Mouse (Mus musculus) cerebellum, adult 2 months (tissue): ENCODE results near the gene Glod4. TPM values are rescaled to one million over a fixed set of nuclear protein-coding genes. Genes with fewer than 3 reads are reported as not detected.

Source experiments
- DNase-seq, 2 experiments: peaks; one replicate each; pipeline ENCODE4 v3.0.0; 2021
- H3K27ac ChIP-seq: fragments of 200-500 bp; 2 replicates; pipeline ENCODE4 v1.5.1; 2012; ENCODE audit warnings: low read length, control low read depth, inconsistent platforms; ENCODE audit not compliant: insufficient read depth
- H3K27me3 ChIP-seq: fragments of 200-500 bp; 2 replicates; pipeline ENCODE4 v1.6.1; 2012; ENCODE audit warnings: inconsistent platforms, mild to moderate bottlenecking, low read length, moderate library complexity; ENCODE audit not compliant: control insufficient read depth, insufficient read depth
- H3K4me1 ChIP-seq: fragments of 200-500 bp; 2 replicates; pipeline ENCODE4 v1.6.1; 2011; ENCODE audit warnings: low read length; ENCODE audit not compliant: control insufficient read depth, insufficient read depth
- H3K4me3 ChIP-seq: fragments of 200-500 bp; replicated peaks from 2 replicates; pipeline ENCODE3; 2011; ENCODE audit warnings: mild to moderate bottlenecking, low read depth, low read length, control low read depth; ENCODE audit not compliant: insufficient read depth
- CTCF ChIP-seq: fragments of 200-500 bp; IDR thresholded peaks from 2 replicates; pipeline ENCODE4 v1.5.1; 2011; ENCODE audit warnings: low read depth, mild to moderate bottlenecking, control low read depth, low read length, moderate library complexity, borderline replicate concordance; ENCODE audit not compliant: insufficient read depth
- POLR2A ChIP-seq: fragments of 200-500 bp; IDR thresholded peaks from 2 replicates; pipeline ENCODE4 v1.6.1; 2011; ENCODE audit warnings: low read length, control low read depth, borderline replicate concordance; ENCODE audit not compliant: insufficient read depth
- WGBS: fragments of 180-500 bp; shearing (Covaris S2); methylation state at CpG from one replicate; pipeline ENCODE4 v1.1.7; 2018; 5-methylcytosine and 5-hydroxymethylcytosine counted together
- polyA plus RNA-seq: library from polyadenylated mRNA; depleted of rRNA; stranded (reverse); fragments of >200 nt; gene quantifications from 2 replicates; pipeline ENCODE4 v1.2.3, GENCODE M21; 2012; rRNA removed

The Glod4 gene
- polyA plus RNA-seq = 39.3 and 44.9 TPM in 2 replicates

- DNase-seq = peak; percentile 91 to 95
- under 1% methylated on average over 61 of the region's 61 CpGs for WGBS
Measured at GRCm38 (mm10) chr11:76242901-76243810, at the start of gene Glod4, which contains the start of gene Mrm3. Gene Glod4 (minus strand): TSS chr11:76243725. Gene Mrm3 (plus strand): TSS chr11:76243715.

GRCm38 (mm10) chr11:76292831-76293230 lies 49.3 kb upstream of the Glod4 start:
- H3K27ac ChIP-seq = peak overlapping the region; percentile 34
- no peaks in the 10 kb centered on the region for H3K27me3 ChIP-seq
- DNase-seq = no peak
- WGBS = 67% methylated on average over 6 of the region's 6 CpGs
- no peak overlapping the region for H3K4me3 ChIP-seq
- TF ChIP-seq CTCF (no peak), POLR2A (no peak)
- peaks cover 65% of the 10 kb centered on the region for H3K4me1 ChIP-seq

More at GRCm38 (mm10) chr11:76242901-76243810, at the start of gene Glod4, which contains the start of gene Mrm3:
- H3K4me3 ChIP-seq = peak within 1 kb of the TSS; percentile 78
- TF ChIP-seq CTCF (no peak), POLR2A (peak; percentile 90)
- peak within 1 kb of the TSS; percentile 48; the same call in 1 of the 2 replicates for H3K27ac ChIP-seq
- no peaks in the 10 kb centered on the region for H3K27me3 ChIP-seq
- H3K4me1 ChIP-seq = peaks cover 4% of the 10 kb centered on the region; the same call in 1 of the 2 replicates

GRCm38 (mm10) chr11:76292398-76292797 lies 48.9 kb upstream of the Glod4 start:
- TF ChIP-seq POLR2A = no peak
- TF ChIP-seq CTCF = no peak
- H3K27me3 ChIP-seq = no peaks in the 10 kb centered on the region
- H3K27ac ChIP-seq = peak overlapping the region; percentile 48; the same call in 1 of the 2 replicates
- DNase-seq = no peak
- H3K4me1 ChIP-seq = peaks cover 66% of the 10 kb centered on the region
- H3K4me3 ChIP-seq = no peak overlapping the region
- 67% methylated on average over 15 of the region's 15 CpGs for WGBS

- 79% methylated on average over 4 of the region's 4 CpGs for WGBS
- no peak for TF ChIP-seq POLR2A
- TF ChIP-seq CTCF = no peak
- no peak for DNase-seq
- Histone ChIP-seq H3K27me3 (no peaks in the 10 kb centered on the region), H3K4me3 (no peak overlapping the region), H3K27ac (peak overlapping the region; percentile 48; the same call in 1 of the 2 replicates), H3K4me1 (peaks cover 66% of the 10 kb centered on the region)
Measured at GRCm38 (mm10) chr11:76291960-76292359, 48.4 kb upstream of the Glod4 start.

DNA sequence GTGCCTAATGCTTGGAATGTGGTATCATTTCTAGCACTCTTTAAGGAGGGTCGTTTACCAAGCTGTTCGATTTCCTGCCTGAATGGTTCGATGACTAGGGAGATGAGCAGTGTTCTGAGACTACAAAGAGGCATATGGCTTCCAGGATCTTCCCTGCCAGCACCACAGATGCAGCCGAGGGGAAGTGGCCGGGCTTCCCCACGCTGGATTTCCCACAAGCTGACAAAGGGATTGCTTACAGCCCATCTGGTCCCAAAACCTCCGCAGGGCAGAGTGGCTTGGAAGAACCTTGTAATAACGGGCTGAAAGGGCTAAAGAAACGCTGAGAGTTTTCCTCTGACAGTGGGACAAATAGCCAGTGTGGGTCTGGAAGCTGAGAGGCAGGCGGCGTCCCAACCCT lies 46.8 kb upstream of the Glod4 start:
- Histone ChIP-seq H3K27me3 (no peaks in the 10 kb centered on the region), H3K4me3 (no peak overlapping the region), H3K27ac (peak overlapping the region; percentile 48), H3K4me1 (peaks cover 72% of the 10 kb centered on the region)
- TF ChIP-seq POLR2A (0 out of 2 replicates have a peak, but pooled peaks have one; percentile 12), CTCF (peak; percentile 6; the same call in 1 of the 2 replicates)
- DNase-seq = peak; percentile 88 to 94
- 6% methylated on average over 11 of the region's 11 CpGs for whole genome bisulfite sequencing

GRCm38 (mm10) chr11:76288645-76289044 lies 45.1 kb upstream of the Glod4 start:
- H3K27ac ChIP-seq = peak overlapping the region; percentile 42
- no peak for TF ChIP-seq CTCF
- TF ChIP-seq POLR2A = no peak
- no peaks in the 10 kb centered on the region for H3K27me3 ChIP-seq
- H3K4me3 ChIP-seq = no peak overlapping the region
- peak in 1 of 2 experiments; percentile 46 for DNase-seq
- peaks cover 57% of the 10 kb centered on the region for H3K4me1 ChIP-seq
- 27% methylated on average over 6 of the region's 6 CpGs for WGBS

DNA sequence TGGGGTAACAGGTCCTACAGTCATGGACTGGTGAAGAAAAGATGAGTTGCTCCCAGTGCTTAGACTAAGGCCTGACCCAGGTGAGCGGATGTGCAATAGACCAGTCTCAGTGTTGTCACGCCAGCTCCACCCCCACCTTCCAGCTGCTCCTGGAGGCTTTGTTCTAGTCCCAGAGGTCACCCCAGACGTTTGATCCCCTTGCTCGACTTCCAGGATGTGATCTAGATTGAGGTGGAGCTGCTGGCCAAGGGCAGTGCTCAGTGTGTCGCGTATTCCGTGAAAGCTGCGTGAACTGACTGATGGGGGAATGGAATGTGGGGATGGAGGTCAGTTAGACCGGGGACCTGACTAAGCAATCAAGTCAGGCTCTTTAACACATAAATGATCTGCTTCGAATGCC lies 43.8 kb upstream of the Glod4 start:
- 76% methylated on average over 10 of the region's 10 CpGs for WGBS
- Histone ChIP-seq H3K27ac (no peak overlapping the region; the same call in 1 of the 2 replicates), H3K4me3 (no peak overlapping the region), H3K27me3 (no peaks in the 10 kb centered on the region), H3K4me1 (peaks cover 47% of the 10 kb centered on the region)
- DNase-seq = no peak
- TF ChIP-seq CTCF (no peak), POLR2A (no peak)

DNA sequence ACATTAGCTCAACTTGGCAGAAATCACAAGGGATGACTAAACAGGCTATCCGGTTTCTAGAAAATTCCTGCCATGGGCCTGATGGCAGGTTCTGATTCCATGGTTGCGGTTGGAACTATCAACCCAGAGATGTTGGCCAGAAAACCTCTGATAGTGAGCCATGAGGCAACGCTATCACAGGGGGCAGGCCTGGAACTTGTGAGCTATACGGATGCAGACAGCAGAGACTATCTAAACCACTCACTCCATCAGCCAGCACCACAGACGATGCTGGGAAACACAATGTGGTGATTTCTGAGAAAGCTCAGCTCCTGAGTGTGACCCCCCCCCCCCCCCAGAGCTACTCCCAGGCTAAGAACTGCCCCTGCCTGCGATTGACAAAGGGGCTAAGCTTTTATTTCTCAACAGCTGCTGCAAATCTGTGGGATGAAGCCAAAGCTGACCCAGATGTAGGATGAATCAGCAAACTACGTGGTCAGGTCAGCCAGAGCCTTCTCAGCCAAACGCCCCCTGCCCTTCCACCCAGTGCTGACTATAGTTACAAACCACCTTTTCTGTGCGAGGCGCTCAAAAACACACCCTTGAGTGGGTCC lies 43.1 kb upstream of the Glod4 start:
- Histone ChIP-seq H3K27ac (no peak overlapping the region), H3K4me1 (peaks cover 41% of the 10 kb centered on the region), H3K4me3 (no peak overlapping the region), H3K27me3 (no peaks in the 10 kb centered on the region)
- WGBS = 57% methylated on average over 10 of the region's 10 CpGs
- DNase-seq = no peak
- TF ChIP-seq POLR2A = no peak
